Mouse (Mus musculus): Measurements from ENCODE around the gene Cog5. TPM values are rescaled to one million over a fixed set of nuclear protein-coding genes. Genes with fewer than 3 reads are reported as not detected.

The Cog5 gene
- polyA plus RNA-seq, 1 experiment from 2014 or later: 35.6 TPM

DNA sequence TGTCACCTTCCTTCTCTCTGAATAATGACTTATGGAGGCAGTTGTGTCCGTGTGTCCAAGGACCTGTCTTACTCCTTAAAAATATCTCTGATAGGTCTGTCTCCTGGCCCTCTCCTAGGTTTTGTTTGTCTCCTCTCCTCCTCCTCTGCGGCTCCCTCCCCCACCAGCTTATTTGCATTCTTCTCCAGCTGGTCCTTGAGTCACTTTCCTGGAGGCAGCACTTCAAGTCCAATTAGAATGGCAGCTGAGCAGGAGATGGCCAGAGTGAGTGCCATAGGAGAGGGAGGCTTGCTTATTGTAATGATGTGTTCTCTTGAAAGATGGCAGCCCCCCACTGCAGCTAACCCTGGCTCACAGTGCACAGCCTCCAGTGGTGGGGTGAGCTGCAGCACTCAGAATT lies 241.2 kb downstream of the Cog5 start:
- WGBS: 6% methylated on average over 2 of the region's 2 CpGs
- H3K9ac ChIP-seq (replicated peaks; ENCODE audit: low read length): no peak overlapping the region; the same call in 1 of the 2 replicates
- DNase-seq (peak; percentile 62), ATAC-seq (ENCODE audit: low FRiP score, low TSS enrichment) (peak; percentile 83)
- no peaks in the 10 kb centered on the region for H3K27me3 ChIP-seq (ENCODE audit: control insufficient read depth, insufficient read depth, low read length)
- peak overlapping the region; percentile 78 for H3K27ac ChIP-seq (replicated peaks; ENCODE audit: low read depth, low read length)
- peaks cover 32% of the 10 kb centered on the region for H3K4me1 ChIP-seq (ENCODE audit: control insufficient read depth, insufficient read depth, low read length)
- no peak overlapping the region for H3K4me3 ChIP-seq (replicated peaks; ENCODE audit: low read depth, low read length)
- no peak overlapping the region for H3K4me2 ChIP-seq (ENCODE audit: low read length)
- no peaks in the 10 kb centered on the region; the same call in 1 of the 2 replicates for H3K36me3 ChIP-seq (ENCODE audit: control insufficient read depth, insufficient read depth, low read length)
- no peaks in the 10 kb centered on the region for H3K9me3 ChIP-seq (ENCODE audit: control insufficient read depth, low read length)

DNA sequence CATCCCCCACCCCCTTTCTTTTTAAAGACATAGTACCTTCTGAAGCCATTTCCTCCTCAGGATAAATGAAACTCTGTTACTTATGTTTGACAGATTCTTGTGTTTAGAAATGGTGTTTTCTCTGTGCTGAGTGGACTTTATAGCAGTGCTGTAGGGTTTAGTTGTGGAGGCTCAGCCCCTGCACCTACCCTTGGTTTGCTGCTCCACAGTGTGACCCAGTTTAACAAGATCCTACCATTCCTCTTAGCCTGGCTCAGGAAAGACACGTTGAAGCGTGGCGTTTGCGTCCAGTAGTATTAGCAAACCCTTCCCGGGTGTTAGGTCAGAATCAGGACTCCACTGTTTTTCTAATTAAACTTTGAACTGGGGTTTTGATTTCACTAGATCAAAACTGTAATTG lies 241.6 kb downstream of the Cog5 start:
- peaks cover 32% of the 10 kb centered on the region for H3K4me1 ChIP-seq (ENCODE audit: control insufficient read depth, insufficient read depth, low read length)
- no peak overlapping the region for H3K4me2 ChIP-seq (ENCODE audit: low read length)
- ATAC-seq (ENCODE audit: low FRiP score, low TSS enrichment) (peak; percentile 16; the same call in 1 of the 2 replicates), DNase-seq (no peak)
- H3K9me3 ChIP-seq (ENCODE audit: control insufficient read depth, low read length): no peaks in the 10 kb centered on the region
- no peak overlapping the region; the same call in 1 of the 2 replicates for H3K9ac ChIP-seq (replicated peaks; ENCODE audit: low read length)
- H3K27me3 ChIP-seq (ENCODE audit: control insufficient read depth, insufficient read depth, low read length): no peaks in the 10 kb centered on the region
- peak overlapping the region; percentile 78 for H3K27ac ChIP-seq (replicated peaks; ENCODE audit: low read depth, low read length)
- H3K36me3 ChIP-seq (ENCODE audit: control insufficient read depth, insufficient read depth, low read length): no peaks in the 10 kb centered on the region; the same call in 1 of the 2 replicates
- WGBS: 13% methylated on average over 5 of the region's 5 CpGs
- no peak overlapping the region for H3K4me3 ChIP-seq (replicated peaks; ENCODE audit: low read depth, low read length)

- ATAC-seq (ENCODE audit: low FRiP score, low TSS enrichment): peak; percentile 28
- peak; percentile 65 for DNase-seq
- Histone ChIP-seq H3K36me3 (ENCODE audit: control insufficient read depth, insufficient read depth, low read length) (no peaks in the 10 kb centered on the region; the same call in 1 of the 2 replicates), H3K4me3 (replicated peaks; ENCODE audit: low read depth, low read length) (no peak overlapping the region), H3K9ac (replicated peaks; ENCODE audit: low read length) (no peak overlapping the region), H3K9me3 (ENCODE audit: control insufficient read depth, low read length) (no peaks in the 10 kb centered on the region), H3K27me3 (ENCODE audit: control insufficient read depth, insufficient read depth, low read length) (no peaks in the 10 kb centered on the region), H3K4me1 (ENCODE audit: control insufficient read depth, insufficient read depth, low read length) (peaks cover 32% of the 10 kb centered on the region), H3K4me2 (ENCODE audit: low read length) (no peak overlapping the region), H3K27ac (replicated peaks; ENCODE audit: low read depth, low read length) (peak overlapping the region; percentile 78)
- WGBS: 25% methylated on average over 8 of the region's 8 CpGs
Observed at GRCm38 (mm10) chr12:31896986-31897385, 242.3 kb downstream of the Cog5 start.

DNA sequence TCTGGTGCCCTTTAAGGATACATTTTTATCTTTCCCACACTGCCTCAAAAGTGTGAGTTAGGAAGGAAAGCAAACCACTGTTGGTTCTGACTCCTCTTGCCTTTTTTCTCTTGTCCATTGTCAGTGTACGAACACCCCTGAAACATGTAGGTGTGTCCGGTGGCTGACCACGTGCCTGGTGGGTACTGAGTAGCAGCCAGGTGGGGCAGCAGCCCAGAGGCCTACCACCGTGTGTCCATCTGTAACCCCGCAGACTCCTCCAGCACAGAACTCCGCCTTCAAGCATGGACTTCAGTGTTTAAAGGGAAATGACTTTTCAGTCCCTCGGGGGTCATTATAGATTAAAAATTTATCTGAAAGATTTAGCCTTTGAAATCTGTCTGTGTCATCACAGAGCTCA lies 242.8 kb downstream of the Cog5 start:
- WGBS: 55% methylated on average over 7 of the region's 7 CpGs

DNA sequence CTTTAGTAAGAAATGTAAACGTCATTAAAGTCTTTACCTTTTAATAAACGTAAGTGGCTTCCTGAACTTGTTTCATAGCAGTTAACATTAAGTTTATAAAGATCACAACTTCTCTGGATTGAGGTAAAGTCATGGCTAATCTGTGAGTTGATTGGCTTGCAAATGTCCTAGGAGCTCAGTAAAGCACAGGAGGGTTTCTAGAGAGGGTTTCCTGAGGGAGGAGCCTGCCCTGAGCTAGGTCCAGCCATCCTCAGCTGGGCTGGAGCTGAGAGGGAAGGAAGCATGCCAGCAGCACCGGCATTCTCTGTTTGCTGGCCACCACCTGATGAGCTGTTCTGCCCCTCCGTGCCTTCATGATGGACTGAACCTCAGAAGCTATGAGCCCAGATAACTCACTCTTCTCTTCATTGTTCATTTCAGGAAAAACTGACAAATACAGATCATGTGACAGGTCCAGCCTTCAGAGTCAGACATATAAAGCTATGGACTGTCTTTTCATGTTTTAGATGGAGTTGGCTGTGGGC lies 245.8 kb downstream of the Cog5 start:
- H3K27me3 ChIP-seq (ENCODE audit: control insufficient read depth, insufficient read depth, low read length): no peaks in the 10 kb centered on the region
- ATAC-seq (ENCODE audit: low FRiP score, low TSS enrichment) (no peak), DNase-seq (no peak)
- no peak overlapping the region for H3K27ac ChIP-seq (replicated peaks; ENCODE audit: low read depth, low read length)
- no peak overlapping the region for H3K9ac ChIP-seq (replicated peaks; ENCODE audit: low read length)
- H3K9me3 ChIP-seq (ENCODE audit: control insufficient read depth, low read length): no peaks in the 10 kb centered on the region
- H3K36me3 ChIP-seq (ENCODE audit: control insufficient read depth, insufficient read depth, low read length): no peaks in the 10 kb centered on the region; the same call in 1 of the 2 replicates
- no peak overlapping the region for H3K4me2 ChIP-seq (ENCODE audit: low read length)
- no peak overlapping the region for H3K4me3 ChIP-seq (replicated peaks; ENCODE audit: low read depth, low read length)
- 88% methylated on average over 4 of the region's 4 CpGs for WGBS
- peaks cover 30% of the 10 kb centered on the region for H3K4me1 ChIP-seq (ENCODE audit: control insufficient read depth, insufficient read depth, low read length)

More for the DNA sequence above, 242.8 kb downstream of the Cog5 start:
- Histone ChIP-seq H3K4me3 (replicated peaks; ENCODE audit: low read depth, low read length) (no peak overlapping the region), H3K4me2 (ENCODE audit: low read length) (no peak overlapping the region), H3K4me1 (ENCODE audit: control insufficient read depth, insufficient read depth, low read length) (peaks cover 32% of the 10 kb centered on the region), H3K9me3 (ENCODE audit: control insufficient read depth, low read length) (no peaks in the 10 kb centered on the region), H3K9ac (replicated peaks; ENCODE audit: low read length) (no peak overlapping the region), H3K27ac (replicated peaks; ENCODE audit: low read depth, low read length) (peak overlapping the region; percentile 78; the same call in 1 of the 2 replicates), H3K36me3 (ENCODE audit: control insufficient read depth, insufficient read depth, low read length) (no peaks in the 10 kb centered on the region; the same call in 1 of the 2 replicates), H3K27me3 (ENCODE audit: control insufficient read depth, insufficient read depth, low read length) (no peaks in the 10 kb centered on the region)
- ATAC-seq (ENCODE audit: low FRiP score, low TSS enrichment) (no peak), DNase-seq (no peak)

GRCm38 (mm10) chr12:31905696-31906551 lies 251.3 kb downstream of the Cog5 start:
- Histone ChIP-seq H3K27ac (replicated peaks; ENCODE audit: low read depth, low read length) (peak overlapping the region; percentile 86), H3K9me3 (ENCODE audit: control insufficient read depth, low read length) (no peaks in the 10 kb centered on the region), H3K36me3 (ENCODE audit: control insufficient read depth, insufficient read depth, low read length) (no peaks in the 10 kb centered on the region), H3K4me2 (ENCODE audit: low read length) (0 out of 2 replicates have a peak overlapping the region, but pooled peaks have one; percentile 5), H3K4me3 (replicated peaks; ENCODE audit: low read depth, low read length) (no peak overlapping the region), H3K4me1 (ENCODE audit: control insufficient read depth, insufficient read depth, low read length) (peaks cover 18% of the 10 kb centered on the region), H3K27me3 (ENCODE audit: control insufficient read depth, insufficient read depth, low read length) (no peaks in the 10 kb centered on the region), H3K9ac (replicated peaks; ENCODE audit: low read length) (no peak overlapping the region; the same call in 1 of the 2 replicates)
- peak; percentile 84 for DNase-seq
- 27% methylated on average over 6 of the region's 6 CpGs for WGBS
- peak; percentile 93 for ATAC-seq (ENCODE audit: low FRiP score, low TSS enrichment)

DNA sequence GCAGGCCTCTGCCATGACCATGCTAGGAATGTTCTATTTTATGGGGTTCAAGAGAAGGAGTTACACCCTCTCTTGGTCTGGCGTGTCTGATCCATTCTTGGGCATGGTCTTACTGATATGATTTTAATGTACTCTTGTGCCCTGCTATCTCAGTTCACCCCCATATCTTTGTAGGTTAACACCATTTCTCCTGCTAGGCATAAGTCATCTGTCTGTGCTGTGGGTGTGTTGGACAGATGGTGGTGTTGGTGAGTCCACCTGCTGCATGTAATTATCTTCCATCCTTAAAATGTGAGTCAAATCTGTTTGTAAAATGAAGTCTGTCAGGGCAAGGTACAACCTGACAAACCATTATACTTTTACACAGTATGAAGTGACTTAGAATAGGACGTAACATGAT lies 252.8 kb downstream of the Cog5 start:
- Histone ChIP-seq H3K9me3 (ENCODE audit: control insufficient read depth, low read length) (no peaks in the 10 kb centered on the region), H3K9ac (replicated peaks; ENCODE audit: low read length) (no peak overlapping the region), H3K27ac (replicated peaks; ENCODE audit: low read depth, low read length) (peak overlapping the region; percentile 67), H3K4me2 (ENCODE audit: low read length) (no peak overlapping the region), H3K36me3 (ENCODE audit: control insufficient read depth, insufficient read depth, low read length) (no peaks in the 10 kb centered on the region), H3K27me3 (ENCODE audit: control insufficient read depth, insufficient read depth, low read length) (no peaks in the 10 kb centered on the region), H3K4me3 (replicated peaks; ENCODE audit: low read depth, low read length) (no peak overlapping the region), H3K4me1 (ENCODE audit: control insufficient read depth, insufficient read depth, low read length) (peaks cover 18% of the 10 kb centered on the region)
- ATAC-seq (ENCODE audit: low FRiP score, low TSS enrichment) (no peak), DNase-seq (no peak)
- WGBS: 97% methylated on average over 2 of the region's 2 CpGs

DNA sequence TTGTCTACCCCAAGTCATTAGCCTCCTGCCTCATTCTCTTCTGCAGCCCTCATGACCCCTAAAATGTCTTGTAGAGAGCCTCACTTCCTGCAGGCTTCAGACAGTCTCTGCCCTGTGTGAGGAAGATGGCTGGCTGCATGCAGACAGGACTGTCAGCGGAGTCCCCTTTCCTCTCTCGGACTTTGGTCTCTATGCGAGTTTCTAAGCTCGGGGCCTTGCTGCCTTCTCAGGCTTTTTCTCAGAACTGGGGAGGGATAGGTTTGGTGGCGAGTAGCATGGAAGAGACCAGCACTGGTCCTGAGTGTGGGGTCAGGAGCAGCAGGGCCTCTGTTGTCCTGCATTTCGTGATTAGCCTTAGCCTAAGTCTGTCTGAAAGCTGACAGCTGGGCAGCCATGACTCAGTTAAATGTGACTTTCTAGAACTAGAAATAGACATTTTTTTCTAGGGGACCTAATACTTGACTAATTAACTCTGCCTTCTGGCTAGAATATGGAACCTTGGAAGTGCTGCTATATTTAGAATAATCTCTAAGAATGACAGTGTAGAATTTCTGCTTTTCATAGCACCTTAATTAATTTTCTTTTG lies 258.4 kb downstream of the Cog5 start:
- Histone ChIP-seq H3K27me3 (ENCODE audit: control insufficient read depth, insufficient read depth, low read length) (no peaks in the 10 kb centered on the region), H3K4me1 (ENCODE audit: control insufficient read depth, insufficient read depth, low read length) (no peaks in the 10 kb centered on the region), H3K36me3 (ENCODE audit: control insufficient read depth, insufficient read depth, low read length) (no peaks in the 10 kb centered on the region), H3K9ac (replicated peaks; ENCODE audit: low read length) (no peak overlapping the region), H3K27ac (replicated peaks; ENCODE audit: low read depth, low read length) (no peak overlapping the region), H3K4me3 (replicated peaks; ENCODE audit: low read depth, low read length) (no peak overlapping the region), H3K4me2 (ENCODE audit: low read length) (no peak overlapping the region), H3K9me3 (ENCODE audit: control insufficient read depth, low read length) (no peaks in the 10 kb centered on the region)
- WGBS: 86% methylated on average over 6 of the region's 6 CpGs
- ATAC-seq (ENCODE audit: low FRiP score, low TSS enrichment) (no peak), DNase-seq (no peak)
